Mouse (Mus musculus) urinary bladder, adult 18-20 months (tissue): ENCODE measurements around the gene Man2a1.
"Not testable (repeated sequence)": the region's sequence is repeated elsewhere in the genome, so short reads cannot be mapped to it uniquely, and the experiment has no call there.

Source experiments
- DNase-seq, 2 experiments: peaks; one replicate each; pipeline ENCODE4 v3.0.0; 2022; ENCODE audit warnings: low spot score in 2 of 2, mixed read lengths in 2 of 2

Man2a1 gene

GRCm38 (mm10) chr17:64754142-64754863, 153.8 kb downstream of the Man2a1 start:
- DNase-seq, result no peak

GRCm38 (mm10) chr17:64755191-64755590, 154.7 kb downstream of the Man2a1 start:
- no peak for DNase-seq

DNA sequence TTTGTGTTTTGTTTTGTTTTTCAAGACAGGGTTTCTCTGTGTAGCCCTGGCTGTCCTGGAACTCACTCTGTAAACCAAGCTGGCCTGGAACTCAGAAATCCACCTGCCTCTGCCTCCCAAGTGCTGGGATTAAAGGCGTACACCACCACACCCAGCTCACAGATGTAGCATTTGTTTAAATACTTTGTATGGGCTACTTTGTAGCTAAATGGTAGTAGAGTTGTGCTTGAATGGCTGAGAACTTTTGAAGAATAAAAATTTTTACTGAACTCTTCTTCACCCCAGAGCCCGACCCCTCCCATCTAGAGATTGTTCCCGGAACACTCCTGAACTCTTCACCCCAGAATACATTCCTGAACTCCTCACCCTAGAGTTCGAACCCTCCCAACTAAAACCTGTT, 162.1 kb downstream of the Man2a1 start:
- not testable (repeated sequence) for DNase-seq

DNA sequence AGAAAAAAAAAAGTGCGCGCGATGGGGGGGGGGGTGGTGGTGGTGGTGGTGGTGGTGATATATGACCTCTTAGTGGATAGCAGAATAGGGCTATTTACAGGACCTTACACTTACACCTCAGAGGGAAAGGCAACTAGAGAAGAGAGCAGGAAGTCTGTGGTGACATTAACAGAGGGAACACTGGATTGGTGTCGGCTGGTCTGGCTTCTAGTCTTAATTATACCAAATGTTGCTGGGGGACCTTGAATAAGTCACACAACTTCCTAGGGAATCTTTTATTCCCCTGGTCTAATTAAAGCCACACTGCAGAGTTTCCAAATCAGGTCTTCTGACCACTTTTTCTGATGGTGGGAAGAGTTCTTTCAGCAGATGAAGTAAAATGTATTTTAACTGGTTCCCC, 163.0 kb downstream of the Man2a1 start:
- no peak for DNase-seq

- DNase-seq, result no peak
Measured at GRCm38 (mm10) chr17:64764175-64765122, 163.9 kb downstream of the Man2a1 start.

GRCm38 (mm10) chr17:64765286-64765685, 164.8 kb downstream of the Man2a1 start:
- DNase-seq, result no peak

DNA sequence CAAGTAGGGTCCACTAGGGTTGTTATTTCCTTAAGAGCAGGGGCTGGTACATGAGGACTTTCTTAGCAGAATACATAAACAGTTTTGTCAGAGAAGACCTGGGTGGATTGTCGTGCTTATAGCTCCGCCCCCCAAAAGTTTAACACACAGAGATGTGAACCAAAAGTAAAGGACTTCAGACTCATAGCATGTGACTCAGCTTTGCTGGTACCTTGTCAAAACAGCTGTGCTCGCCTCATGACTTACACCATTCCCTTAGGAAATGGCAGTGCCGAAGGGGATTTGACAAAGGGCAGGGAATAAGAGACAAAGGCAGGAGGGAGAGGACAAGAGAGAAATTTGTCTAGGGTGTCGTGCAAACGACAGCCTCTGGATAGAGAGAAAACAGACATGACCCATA, 166.0 kb downstream of the Man2a1 start:
- no peak for DNase-seq

- no peak for DNase-seq
Measured at GRCm38 (mm10) chr17:64770277-64770676, 169.7 kb downstream of the Man2a1 start.

DNA sequence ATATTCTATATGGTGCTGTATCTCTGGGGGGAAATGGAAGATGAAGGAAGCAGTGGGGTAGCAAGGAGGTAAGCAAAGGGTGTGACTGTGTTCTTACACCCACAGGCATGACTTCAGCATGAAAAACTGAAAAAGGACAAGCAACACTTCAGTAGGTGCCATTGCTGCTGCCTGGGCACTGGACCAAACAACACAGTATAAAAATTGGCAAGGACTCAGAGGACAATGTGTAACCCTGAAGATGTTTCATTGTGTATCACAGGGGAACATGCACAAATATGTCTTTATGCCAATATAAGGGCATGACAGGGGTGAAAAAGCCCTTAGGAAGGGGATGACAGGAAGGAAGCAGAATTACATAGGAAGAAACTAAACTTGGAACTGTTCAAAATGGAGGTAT, 172.1 kb downstream of the Man2a1 start:
- DNase-seq, result no peak

GRCm38 (mm10) chr17:64774218-64774617, 173.7 kb downstream of the Man2a1 start:
- no peak for DNase-seq

DNA sequence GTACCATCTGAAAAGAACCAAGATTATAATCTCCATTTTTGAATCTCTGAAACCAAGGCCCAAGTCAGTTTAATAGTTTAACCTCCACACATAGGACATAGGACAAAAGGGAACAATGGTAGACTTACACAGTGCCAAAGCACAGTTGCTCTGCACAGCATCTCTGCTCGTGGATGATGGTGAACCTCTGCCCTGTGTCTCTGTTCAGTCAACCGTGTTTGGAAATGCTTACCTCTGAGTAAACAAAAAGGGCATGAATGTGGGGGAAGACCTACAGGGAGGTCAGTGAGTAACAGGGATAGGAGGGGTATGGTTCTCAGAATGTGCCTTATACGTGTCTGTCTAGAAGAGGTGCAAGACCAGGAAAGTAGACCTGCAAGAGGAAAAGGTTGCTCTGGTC, 177.8 kb downstream of the Man2a1 start:
- no peak for DNase-seq

- no peak for DNase-seq
Measured at GRCm38 (mm10) chr17:64778756-64779155, 178.2 kb downstream of the Man2a1 start.

- DNase-seq, result no peak
Measured at GRCm38 (mm10) chr17:64780753-64781490, 180.4 kb downstream of the Man2a1 start.

DNA sequence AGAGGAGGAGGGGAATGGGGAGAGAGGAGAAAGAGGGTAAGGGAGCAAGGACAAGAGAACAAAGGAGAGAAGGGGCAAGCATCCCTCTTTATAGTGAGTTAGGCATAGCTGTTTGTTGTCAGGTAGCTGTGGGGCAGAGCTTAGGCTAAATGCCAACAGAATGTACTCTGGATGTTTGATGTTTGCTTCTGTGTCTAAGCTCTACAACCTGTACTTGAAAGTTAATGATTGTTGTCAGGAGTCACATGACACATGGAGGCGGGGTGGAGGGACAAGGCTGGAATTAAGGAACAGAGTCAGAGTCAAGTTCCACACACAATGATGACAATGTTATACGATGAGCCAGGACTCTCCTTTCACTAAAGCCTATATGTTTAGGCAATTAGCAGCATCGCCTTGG, 181.8 kb downstream of the Man2a1 start:
- DNase-seq, result no peak

GRCm38 (mm10) chr17:64785961-64786360, 185.4 kb downstream of the Man2a1 start:
- DNase-seq, result no peak

DNA sequence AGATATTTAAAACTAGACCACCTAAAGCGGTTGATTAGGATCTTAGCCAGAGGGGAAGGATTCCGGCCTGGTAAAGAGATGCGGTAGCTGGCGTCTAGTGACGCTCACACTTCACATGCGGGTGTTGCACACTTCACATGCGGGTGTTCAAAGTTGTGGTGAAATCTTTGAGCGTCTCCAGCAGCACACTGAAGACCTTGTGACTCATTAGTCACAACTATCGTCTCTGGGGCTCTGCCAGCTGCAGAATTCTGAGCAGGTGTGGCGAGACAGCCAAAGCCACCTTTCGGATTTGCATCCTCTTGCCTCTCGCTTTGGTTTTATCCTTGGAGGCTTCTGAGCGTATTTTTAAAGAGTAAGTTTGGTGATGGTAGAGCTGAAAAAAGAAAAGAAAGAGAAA, 187.8 kb downstream of the Man2a1 start:
- DNase-seq, result no peak

DNA sequence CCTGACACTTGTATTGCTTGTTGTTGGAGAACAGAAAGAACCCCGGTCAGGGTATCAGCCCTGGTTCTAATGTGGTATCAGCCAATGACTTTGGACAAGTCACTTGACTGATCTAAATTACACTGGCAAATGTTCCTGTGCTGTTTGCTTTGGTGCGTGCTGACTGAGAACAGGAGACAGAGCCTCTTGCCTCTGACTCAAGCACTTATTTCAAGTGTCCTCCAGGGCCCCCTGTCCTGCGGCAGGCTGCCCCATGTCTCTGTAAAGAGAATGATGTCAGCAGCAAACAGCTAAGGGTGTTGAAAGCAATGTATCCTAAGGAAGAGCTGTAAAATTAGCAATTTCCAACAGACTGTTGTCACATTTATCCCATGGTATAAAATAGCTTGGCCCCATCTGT, 188.6 kb downstream of the Man2a1 start:
- no peak for DNase-seq

DNA sequence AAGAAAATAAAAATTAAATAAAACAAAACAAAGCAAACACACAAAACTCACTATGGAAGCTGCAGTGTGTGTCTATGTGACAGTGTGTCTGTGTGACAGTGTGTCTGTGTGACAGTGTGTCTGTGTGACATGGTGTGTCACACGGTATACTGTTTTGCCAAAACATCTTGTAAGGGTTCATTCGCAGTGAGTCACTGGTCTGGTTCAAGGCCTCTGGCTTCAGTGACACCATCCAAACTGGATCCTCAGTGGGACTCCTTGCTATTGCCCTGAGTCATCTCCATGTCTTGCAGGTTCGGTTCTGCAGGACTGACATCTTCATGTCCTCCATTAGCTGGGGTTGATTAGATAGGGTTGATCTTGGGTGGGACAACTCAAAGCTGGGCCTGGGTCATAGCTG, 191.5 kb downstream of the Man2a1 start:
- DNase-seq, result no peak

DNA sequence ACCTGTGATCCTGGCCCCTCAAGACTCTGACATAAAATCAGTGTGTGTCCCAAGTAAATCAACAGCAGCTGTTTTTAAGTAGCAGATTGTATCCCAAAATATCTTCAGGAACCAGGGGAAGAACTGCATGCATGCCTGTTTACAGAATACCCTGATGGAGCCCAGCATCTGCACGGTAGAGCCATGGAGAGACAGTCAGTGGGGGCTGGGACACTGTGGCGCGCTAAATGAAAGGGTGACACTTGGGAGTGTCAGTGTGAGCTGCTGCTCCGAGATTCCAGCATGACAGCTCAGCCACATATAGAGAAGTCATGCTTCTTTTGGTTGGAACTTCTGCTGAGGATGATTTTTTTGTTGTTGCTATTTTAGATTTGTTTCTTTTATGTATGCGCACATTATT, 192.1 kb downstream of the Man2a1 start:
- no peak for DNase-seq

DNA sequence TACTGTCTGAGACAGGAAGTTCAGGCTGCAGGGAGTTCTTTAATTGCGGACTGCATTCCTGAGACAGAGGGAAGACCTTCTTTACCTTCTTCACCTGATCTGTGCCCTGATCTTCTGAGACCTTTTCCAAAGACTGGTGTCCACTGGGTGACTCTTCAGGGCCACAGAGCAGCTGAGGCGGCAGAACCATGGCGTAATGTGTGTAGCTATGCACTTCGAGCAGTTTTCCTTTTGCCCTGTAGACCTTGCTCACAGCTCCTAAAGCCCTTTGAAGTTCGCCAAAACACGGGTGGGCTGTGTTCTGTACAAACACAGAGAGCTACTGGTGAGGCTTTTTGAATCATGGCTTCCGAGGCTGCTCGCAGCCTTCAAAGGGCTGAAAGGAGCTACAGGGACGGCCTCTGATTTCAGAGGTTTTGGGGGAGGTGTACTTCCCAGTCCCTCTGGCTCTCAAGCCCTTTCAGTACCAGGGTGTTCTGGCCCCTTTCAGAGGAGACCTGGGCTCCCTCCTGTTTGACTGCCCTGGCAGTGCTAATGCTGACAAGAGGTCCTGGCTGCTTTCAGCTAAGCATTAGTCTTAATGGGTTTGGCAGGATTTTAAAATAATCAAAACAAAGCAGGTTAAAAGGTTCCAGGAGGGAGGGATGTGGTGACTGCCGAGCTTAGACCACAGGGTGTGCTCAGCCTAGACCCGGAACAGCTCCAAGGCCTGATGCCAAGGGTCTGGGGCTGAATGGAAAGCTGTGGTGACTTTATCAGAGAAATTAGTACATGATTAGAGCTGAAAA, 201.8 kb downstream of the Man2a1 start:
- no peak for DNase-seq

- no peak for DNase-seq
Measured at GRCm38 (mm10) chr17:64802956-64803275, 202.4 kb downstream of the Man2a1 start.
